Mouse (Mus musculus) adrenal gland, postnatal 14 days (tissue): ENCODE results near the gene Shank1. TPM values are rescaled to one million over a fixed set of nuclear protein-coding genes. Genes with fewer than 3 reads are reported as not detected.

ENCODE experiments used
- DNase-seq: peaks from one replicate; pipeline ENCODE4 v3.0.0; 2021; ENCODE audit warnings: mixed read lengths
- total RNA-seq: library from RNA; stranded (reverse); gene quantifications from 2 replicates; pipeline ENCODE4 v1.2.3, GENCODE M21; 2021

The Shank1 gene
- total RNA-seq, 1 experiment from 2014 or later = 7.6 TPM

- peak; percentile 86 for DNase-seq
Measured at GRCm38 (mm10) chr7:44373889-44374652, 64.0 kb downstream of the Shank1 start.

GRCm38 (mm10) chr7:44374756-44375155 lies 64.7 kb downstream of the Shank1 start:
- no peak for DNase-seq

GRCm38 (mm10) chr7:44375207-44375606 lies 65.2 kb downstream of the Shank1 start:
- no peak for DNase-seq

GRCm38 (mm10) chr7:44375793-44376192 lies 65.7 kb downstream of the Shank1 start:
- no peak for DNase-seq

GRCm38 (mm10) chr7:44378290-44378689 lies 68.2 kb downstream of the Shank1 start:
- peak; percentile 50 for DNase-seq

- DNase-seq = no peak
Measured at GRCm38 (mm10) chr7:44382541-44382940, 72.5 kb downstream of the Shank1 start.

GRCm38 (mm10) chr7:44383980-44384715 lies 74.1 kb downstream of the Shank1 start, which contains the start of gene Syt3:
Gene Syt3, plus strand, starts transcription at chr7:44384102.
- peak; percentile 73 for DNase-seq

- no peak for DNase-seq
Measured at GRCm38 (mm10) chr7:44384716-44385059, 74.6 kb downstream of the Shank1 start.

- DNase-seq = no peak
Measured at GRCm38 (mm10) chr7:44385720-44386119, 75.7 kb downstream of the Shank1 start, which contains the start of gene 1700008O03Rik. Gene 1700008O03Rik, minus strand, starts transcription at chr7:44385820.

- peak; percentile 40 for DNase-seq
Measured at GRCm38 (mm10) chr7:44391831-44392230, 81.8 kb downstream of the Shank1 start.

GRCm38 (mm10) chr7:44392341-44392740 lies 82.3 kb downstream of the Shank1 start:
- no peak for DNase-seq

GRCm38 (mm10) chr7:44393284-44393683 lies 83.2 kb downstream of the Shank1 start:
- DNase-seq = no peak

GRCm38 (mm10) chr7:44398570-44398969 lies 88.5 kb downstream of the Shank1 start:
- peak; percentile 73 for DNase-seq

- DNase-seq = no peak
Measured at GRCm38 (mm10) chr7:44401673-44402072, 91.6 kb downstream of the Shank1 start.

- DNase-seq = peak; percentile 95
Measured at GRCm38 (mm10) chr7:44405346-44406014, 95.4 kb downstream of the Shank1 start.

GRCm38 (mm10) chr7:44406015-44406355 lies 95.9 kb downstream of the Shank1 start:
- DNase-seq = no peak

Other genes with a start within 250 kb of the Shank1 start
- not detected in 2 replicates for gene Klk1b21, start 207.9 kb upstream of the Shank1 start, total RNA-seq
- gene Klk1b22, start 197.6 kb upstream of the Shank1 start, total RNA-seq = not detected in 2 replicates
- not detected in 2 replicates for gene Klk1b16, start 173.5 kb upstream of the Shank1 start, total RNA-seq
- not detected in 2 replicates for gene Klk1b24, start 122.0 kb upstream of the Shank1 start, total RNA-seq
- not detected in 2 replicates for gene Klk1b3, start 112.1 kb upstream of the Shank1 start, total RNA-seq
- not detected in 2 replicates for gene Klk1b4, start 102.8 kb upstream of the Shank1 start, total RNA-seq
- gene Klk1b5, start 94.3 kb upstream of the Shank1 start, total RNA-seq = not detected in 2 replicates
- 0.37 and 1.6 TPM in 2 replicates for gene Klk1, start 84.9 kb upstream of the Shank1 start, total RNA-seq
- gene Gm36864, start 74.1 kb upstream of the Shank1 start, total RNA-seq = not detected in 2 replicates
- 0.70 and 0.90 TPM in 2 replicates for gene 1700028J19Rik, start 63.6 kb upstream of the Shank1 start, total RNA-seq
- gene 2410002F23Rik, start 63.5 kb upstream of the Shank1 start, total RNA-seq = 95.5 and 102 TPM in 2 replicates
- not detected in 2 replicates for gene Acp4, start 52.9 kb upstream of the Shank1 start, total RNA-seq
- gene Gm15517, start 48.8 kb upstream of the Shank1 start, total RNA-seq = not detected in 2 replicates
- 3.4 and 3.6 TPM in 2 replicates for gene Clec11a, start 3.4 kb upstream of the Shank1 start, total RNA-seq
- gene Syt3, start 73.8 kb downstream of the Shank1 start, total RNA-seq = 2.6 and 3.9 TPM in 2 replicates
- 0.59 and 0.71 TPM in 2 replicates for gene 1700008O03Rik, start 75.6 kb downstream of the Shank1 start, total RNA-seq
- gene Lrrc4b, start 118.8 kb downstream of the Shank1 start, total RNA-seq = 6.1 and 7.7 TPM in 2 replicates
- gene Aspdh, start 155.1 kb downstream of the Shank1 start, total RNA-seq = 0.75 and 13.0 TPM in 2 replicates
- 45.9 and 51.2 TPM in 2 replicates for gene Josd2, start 157.7 kb downstream of the Shank1 start, total RNA-seq
- 81.5 and 85.9 TPM in 2 replicates for gene Emc10, start 186.3 kb downstream of the Shank1 start, total RNA-seq
- 7.8 and 10.9 TPM in 2 replicates for gene Fam71e1, start 186.3 kb downstream of the Shank1 start, total RNA-seq
- gene Mybpc2, start 214.4 kb downstream of the Shank1 start, total RNA-seq = 0.26 and 0.38 TPM in 2 replicates
- gene Spib, start 221.8 kb downstream of the Shank1 start, total RNA-seq = 3.4 and 15.4 TPM in 2 replicates
- gene Pold1, start 238.6 kb downstream of the Shank1 start, total RNA-seq = 17.5 and 28.0 TPM in 2 replicates
- 105 and 114 TPM in 2 replicates for gene Nr1h2, start 243.7 kb downstream of the Shank1 start, total RNA-seq